Mouse (Mus musculus) ES-E14 (cell line): ENCODE data around the gene Msantd4.

ENCODE experiments used
- HCFC1 ChIP-seq: IDR thresholded peaks from 2 replicates; pipeline ENCODE4 v1.6.1; 2012; ENCODE audit warnings: low read length, inconsistent platforms, borderline replicate concordance; ENCODE audit not compliant: insufficient read depth
- MAFK ChIP-seq: IDR thresholded peaks from 2 replicates; pipeline ENCODE4 v1.6.1; 2014; ENCODE audit warnings: mild to moderate bottlenecking, low read depth, low read length, inconsistent platforms; ENCODE audit not compliant: insufficient read depth
- ZC3H11A ChIP-seq: IDR thresholded peaks from 2 replicates; pipeline ENCODE4 v1.6.1; 2012; ENCODE audit warnings: low read depth, mild to moderate bottlenecking, inconsistent platforms, low read length, borderline replicate concordance
- ZNF384 ChIP-seq: IDR thresholded peaks from 2 replicates; pipeline ENCODE4 v1.6.1; 2012; ENCODE audit warnings: low read depth, low read length, inconsistent platforms

- TF ChIP-seq HCFC1 (no peak), ZC3H11A (no peak), MAFK (no peak), ZNF384 (no peak)
Measured at GRCm38 (mm10) chr9:4376640-4377120, 318 bp downstream of the Msantd4 start.
